Mouse (Mus musculus) lung, embryonic 14.5 days (tissue): ENCODE results near the gene Folr1. TPM values are rescaled to one million over a fixed set of nuclear protein-coding genes. Genes with fewer than 3 reads are reported as not detected.

ENCODE experiments used
- ATAC-seq: fragments of 200-750 bp; cut with Nextera tagmentation; 2 replicates; pipeline ENCODE4 v1.8.0; 2017; ENCODE audit warnings: mild to moderate bottlenecking, moderate TSS enrichment, moderate library complexity; ENCODE audit not compliant: insufficient read depth
- DNase-seq: peaks from one replicate; pipeline ENCODE4 v3.0.0-alpha.2; 2015
- H3K27ac ChIP-seq: fragments of 300-500 bp; sonication (generic); 2 replicates; pipeline ENCODE4 v1.5.1; 2014; ENCODE audit warnings: low read depth, mild to moderate bottlenecking, moderate library complexity
- H3K27me3 ChIP-seq: fragments of 300-500 bp; sonication (generic); 2 replicates; pipeline ENCODE4 v1.6.1; 2014; ENCODE audit warnings: low read length, control low read depth; ENCODE audit not compliant: insufficient read depth
- H3K36me3 ChIP-seq: fragments of 300-500 bp; sonication (generic); 2 replicates; pipeline ENCODE4 v1.6.1; 2014; ENCODE audit warnings: control low read depth; ENCODE audit not compliant: insufficient read depth
- H3K4me1 ChIP-seq: fragments of 300-500 bp; sonication (generic); 2 replicates; pipeline ENCODE4 v1.6.1; 2014; ENCODE audit warnings: antibody characterized with exemption, control low read depth; ENCODE audit not compliant: insufficient read depth
- H3K4me2 ChIP-seq: fragments of 300-500 bp; sonication (generic); 2 replicates; pipeline ENCODE4 v1.6.1; 2014; ENCODE audit warnings: mild to moderate bottlenecking
- H3K4me3 ChIP-seq: fragments of 300-500 bp; sonication (generic); 2 replicates; pipeline ENCODE4 v1.5.1; 2014; ENCODE audit warnings: low read depth, low read length
- H3K9ac ChIP-seq: fragments of 300-500 bp; sonication (generic); 2 replicates; pipeline ENCODE4 v1.6.1; 2014
- H3K9me3 ChIP-seq: fragments of 300-500 bp; sonication (generic); 2 replicates; pipeline ENCODE4 v1.6.1; 2016; ENCODE audit warnings: low read depth, low read length, control low read depth
- CTCF ChIP-seq: IDR thresholded peaks from 2 replicates; pipeline ENCODE4 v1.5.1; 2016; ENCODE audit warnings: antibody characterized with exemption, low read depth
- WGBS: fragments of 180-500 bp; shearing (Covaris S2); extraction: QIAGEN DNeasy Blood & Tissue Kit; methylation state at CpG from one replicate; pipeline ENCODE4 v1.1.7; 2014; 5-methylcytosine and 5-hydroxymethylcytosine counted together
- polyA plus RNA-seq: library from polyadenylated mRNA; unstranded; fragments of >200 nt; fragmentation: Nextera tagmentation; extraction: Ambion mirVana; gene quantifications from 2 replicates; pipeline ENCODE4 v1.2.1, GENCODE M21; 2014

The Folr1 gene
- polyA plus RNA-seq, 1 experiment from 2014 or later: 0.20 TPM

DNA sequence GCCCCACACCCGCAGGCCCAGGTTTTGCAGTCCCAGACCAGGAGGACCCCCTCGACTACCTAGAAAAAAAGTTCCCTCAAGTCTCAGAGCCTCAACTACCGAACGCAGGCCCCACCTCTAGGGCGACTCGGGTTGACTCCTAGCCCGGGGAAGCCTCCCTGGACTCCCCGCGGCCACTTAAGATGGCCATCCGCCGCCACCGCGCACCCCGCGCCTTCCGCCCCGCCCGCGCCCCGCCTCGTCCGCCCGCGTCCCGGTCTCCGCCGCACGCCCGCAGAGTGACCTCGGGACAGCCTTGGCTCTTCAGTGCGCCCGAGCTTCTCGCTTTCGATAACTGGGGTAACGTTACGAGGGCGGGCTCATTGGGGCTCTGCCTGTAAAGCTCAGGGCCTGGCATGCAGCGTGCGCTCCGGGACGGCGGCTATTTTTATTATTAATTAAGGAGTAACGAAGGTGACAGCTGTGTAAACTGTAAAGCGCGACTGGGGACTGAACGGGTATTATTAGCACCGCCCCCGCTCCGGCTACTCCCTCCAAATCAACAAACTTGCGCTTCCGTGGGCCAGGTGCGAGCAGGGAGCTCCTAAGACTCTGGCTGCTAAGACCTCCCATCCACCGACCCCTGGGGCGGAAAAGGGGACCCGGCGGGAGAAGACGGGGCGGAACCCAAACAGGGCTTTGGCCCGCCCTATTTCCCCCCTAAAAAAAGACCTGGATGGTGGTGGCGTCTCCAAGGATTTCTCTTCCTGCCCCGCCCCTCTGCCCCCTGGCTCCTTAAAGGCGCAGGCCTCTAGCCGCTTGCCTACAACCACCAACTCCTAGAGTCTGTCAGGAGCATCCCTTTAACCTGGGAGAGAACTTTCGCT, 32.7 kb downstream of the Folr1 start, which contains the start of gene Inppl1:
Inppl1 (minus strand) TSS at position 624 of the 866 bp plus-strand sequence.
- H3K36me3 ChIP-seq: peaks cover 16% of the 10 kb centered on the region
- peak within 1 kb of the TSS; percentile 88 for H3K4me3 ChIP-seq
- no peaks in the 10 kb centered on the region for H3K9me3 ChIP-seq
- peak; percentile 44 for TF ChIP-seq CTCF
- ATAC-seq (peak; percentile 88), DNase-seq (peak; percentile 92)
- under 1% methylated on average over 64 of the region's 64 CpGs for WGBS
- peaks cover 10% of the 10 kb centered on the region; the same call in 1 of the 2 replicates for H3K4me1 ChIP-seq
- no peaks in the 10 kb centered on the region for H3K27me3 ChIP-seq
- H3K4me2 ChIP-seq: peak within 1 kb of the TSS; percentile 76
- H3K9ac ChIP-seq: peak within 1 kb of the TSS; percentile 98
- H3K27ac ChIP-seq: peak within 1 kb of the TSS; percentile 97

DNA sequence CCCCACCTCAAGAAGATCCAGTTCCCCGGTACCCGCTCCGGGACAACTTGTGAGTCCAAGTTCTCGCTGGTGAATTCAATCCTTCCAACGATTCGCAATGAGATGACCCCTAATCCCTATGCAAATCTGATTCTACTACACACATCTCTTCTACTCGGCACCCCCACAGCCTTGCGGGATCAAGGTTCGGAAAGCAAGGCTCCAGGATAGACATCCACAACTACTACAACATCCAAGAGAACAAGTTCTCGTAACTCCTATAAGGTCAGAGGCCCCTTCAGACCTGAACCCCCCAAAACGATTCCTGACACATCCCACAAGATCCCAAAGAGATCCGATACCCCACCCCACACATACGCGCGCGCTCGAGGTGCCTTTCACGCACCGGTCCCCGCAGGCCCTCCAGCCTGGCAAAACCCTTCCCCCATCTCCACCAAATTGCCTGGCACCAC, 33.4 kb downstream of the Folr1 start:
- WGBS: under 1% methylated on average over 20 of the region's 20 CpGs
- peaks cover 10% of the 10 kb centered on the region; the same call in 1 of the 2 replicates for H3K4me1 ChIP-seq
- no peak for DNase-seq
- peaks cover 22% of the 10 kb centered on the region for H3K36me3 ChIP-seq
- no peak; the same call in 1 of the 2 replicates for ATAC-seq
- no peaks in the 10 kb centered on the region for H3K27me3 ChIP-seq
- peak overlapping the region; percentile 76 for H3K4me2 ChIP-seq
- no peaks in the 10 kb centered on the region for H3K9me3 ChIP-seq
- H3K27ac ChIP-seq: peak overlapping the region; percentile 97
- TF ChIP-seq CTCF: no peak
- peak overlapping the region; percentile 88 for H3K4me3 ChIP-seq
- H3K9ac ChIP-seq: peak overlapping the region; percentile 98

DNA sequence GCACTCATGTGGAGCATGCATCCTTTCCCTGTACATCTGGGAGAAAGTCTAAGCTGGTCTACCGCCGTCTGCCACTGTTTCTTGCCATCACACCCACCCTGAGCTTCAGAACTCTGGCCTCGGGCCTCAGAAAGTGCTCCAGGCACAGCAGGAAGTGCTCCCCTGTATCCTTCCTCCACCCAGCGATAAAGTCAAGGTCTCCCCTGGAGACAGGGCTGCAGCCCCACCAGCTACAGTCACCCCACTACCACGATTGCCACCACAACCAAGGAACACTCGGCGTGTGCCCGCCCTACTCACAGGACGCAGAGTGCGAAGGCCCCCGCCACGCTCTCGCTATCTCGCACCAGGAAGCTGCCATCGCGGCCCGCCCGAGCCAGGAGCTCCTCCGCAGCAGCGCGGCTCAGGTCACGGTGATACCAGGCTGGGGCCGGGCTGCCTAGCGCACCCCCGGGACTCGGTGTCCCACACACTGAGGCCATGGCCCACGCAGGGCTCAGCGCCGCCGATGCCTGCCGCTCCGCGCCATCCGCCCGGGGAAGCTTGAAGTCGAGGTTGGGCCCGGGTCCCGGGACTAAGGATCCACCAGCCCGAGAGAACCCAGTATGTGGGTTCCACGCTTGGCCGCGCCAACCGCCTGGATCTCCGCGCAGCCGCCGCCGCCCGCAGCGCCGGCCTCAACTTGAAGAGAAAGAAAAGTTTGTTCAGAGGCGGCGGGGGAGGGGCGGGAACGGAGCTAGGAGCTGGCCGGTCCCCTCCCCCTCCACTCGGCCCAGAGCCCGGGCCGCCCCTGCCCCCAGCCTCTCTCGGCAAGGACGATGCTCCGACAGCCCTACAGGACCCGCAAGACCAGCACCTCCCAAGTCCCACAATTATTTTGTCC, 34.1 kb downstream of the Folr1 start:
- WGBS: under 1% methylated on average over 63 of the region's 63 CpGs
- H3K9ac ChIP-seq: peak overlapping the region; percentile 98
- peak; percentile 48 for ATAC-seq

DNA sequence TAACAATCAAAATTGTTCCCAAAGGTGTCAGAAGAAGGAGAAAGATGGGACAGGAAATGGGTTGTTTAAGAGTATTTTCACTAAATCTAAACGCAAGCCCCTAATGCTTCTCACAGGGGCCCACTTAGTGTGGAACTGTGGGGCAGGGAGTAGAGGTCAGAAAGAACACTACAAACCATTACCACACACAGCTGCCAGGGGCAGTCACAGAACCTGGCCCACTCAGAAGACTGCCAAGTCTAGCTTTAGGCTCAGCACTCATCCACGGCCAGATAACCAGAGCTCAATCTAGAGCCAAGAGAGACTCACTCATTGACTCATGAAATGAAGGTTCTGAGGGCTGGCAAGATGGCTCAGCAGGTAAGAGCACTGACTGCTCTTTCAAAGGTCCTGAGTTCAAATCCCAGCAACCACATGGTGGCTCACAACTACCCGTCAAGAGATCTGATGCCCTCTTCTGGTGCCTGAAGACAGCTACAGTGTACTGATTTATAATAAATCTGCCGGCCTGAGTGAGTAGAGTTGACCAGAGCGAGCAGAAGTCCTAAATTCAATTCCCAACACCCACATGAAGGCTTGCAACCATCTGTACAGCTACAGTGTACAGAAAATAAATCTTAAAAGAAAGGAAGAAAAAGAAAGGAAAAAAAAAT, 35.0 kb downstream of the Folr1 start:
- Histone ChIP-seq H3K27ac (peak overlapping the region; percentile 97), H3K27me3 (no peaks in the 10 kb centered on the region), H3K36me3 (peaks cover 38% of the 10 kb centered on the region), H3K9ac (peak overlapping the region; percentile 98), H3K9me3 (no peaks in the 10 kb centered on the region), H3K4me2 (peak overlapping the region; percentile 76), H3K4me3 (peak overlapping the region; percentile 88), H3K4me1 (peaks cover 10% of the 10 kb centered on the region; the same call in 1 of the 2 replicates)
- peak; percentile 14; the same call in 1 of the 2 replicates for TF ChIP-seq CTCF
- DNase-seq (peak; percentile 29), ATAC-seq (no peak)
- WGBS: 25% methylated on average over 5 of the region's 5 CpGs

More for the DNA sequence above, 34.1 kb downstream of the Folr1 start:
- DNase-seq: peak; percentile 77
- Histone ChIP-seq H3K36me3 (peaks cover 29% of the 10 kb centered on the region), H3K27ac (peak overlapping the region; percentile 97), H3K27me3 (no peaks in the 10 kb centered on the region), H3K9me3 (no peaks in the 10 kb centered on the region), H3K4me1 (peaks cover 10% of the 10 kb centered on the region; the same call in 1 of the 2 replicates), H3K4me2 (peak overlapping the region; percentile 76), H3K4me3 (peak overlapping the region; percentile 88)
- TF ChIP-seq CTCF: no peak

DNA sequence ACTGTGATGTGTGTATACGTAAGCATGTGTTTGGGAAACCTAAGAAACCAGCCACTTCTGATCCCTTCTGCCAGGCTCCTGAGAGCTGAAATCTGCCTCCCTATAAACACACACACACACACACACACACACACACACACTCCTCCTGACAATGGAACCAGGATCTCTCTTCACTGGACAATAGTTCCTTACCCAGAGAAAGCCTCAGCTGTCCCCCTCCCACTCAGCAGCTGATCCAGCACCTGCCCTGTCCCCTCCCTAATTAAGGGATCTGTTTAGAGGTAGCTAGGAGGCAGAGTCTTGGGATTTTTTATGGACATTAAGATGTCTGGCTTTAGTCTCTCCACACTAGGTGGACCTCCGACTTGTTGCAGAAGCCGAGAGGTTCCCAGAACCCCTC, 35.7 kb downstream of the Folr1 start:
- Histone ChIP-seq H3K9ac (peak overlapping the region; percentile 28), H3K27me3 (no peaks in the 10 kb centered on the region), H3K36me3 (peaks cover 45% of the 10 kb centered on the region), H3K4me1 (peaks cover 10% of the 10 kb centered on the region; the same call in 1 of the 2 replicates), H3K4me2 (peak overlapping the region; percentile 76), H3K4me3 (peak overlapping the region; percentile 88), H3K9me3 (no peaks in the 10 kb centered on the region), H3K27ac (no peak overlapping the region)
- 39% methylated on average over 3 of the region's 3 CpGs for WGBS
- DNase-seq: no peak
- TF ChIP-seq CTCF: no peak
- ATAC-seq: no peak

DNA sequence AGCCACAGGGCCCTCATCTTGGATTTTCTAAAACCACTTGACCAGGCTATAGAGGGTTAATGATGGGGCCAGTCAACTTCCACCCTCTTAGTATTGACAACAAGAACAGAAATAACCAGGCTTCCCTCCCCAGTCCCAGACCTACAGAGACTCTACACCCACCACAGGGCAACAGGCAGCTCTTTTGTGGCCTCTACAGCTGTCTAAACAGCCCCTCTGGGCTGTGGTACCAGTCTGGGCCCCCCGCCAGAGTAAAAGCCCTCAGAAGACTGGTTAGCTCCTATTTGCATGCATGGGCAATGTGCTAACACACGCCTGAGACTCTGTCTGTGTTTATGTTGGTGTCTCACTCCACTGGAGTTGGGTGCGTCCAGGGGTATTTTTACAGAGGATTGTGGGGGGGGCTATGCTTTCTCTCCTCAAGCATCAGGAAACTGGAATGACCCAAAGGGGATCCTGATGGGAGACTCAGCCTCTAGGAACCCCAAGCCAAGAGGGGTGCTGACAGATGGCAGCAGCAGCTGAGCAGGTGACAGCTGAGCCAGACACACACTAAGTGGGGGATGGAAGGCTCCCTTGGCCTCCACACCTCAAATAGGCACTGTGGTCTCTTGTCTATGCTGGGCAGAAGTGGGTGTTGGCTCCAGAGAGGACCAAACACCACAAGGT, 36.5 kb downstream of the Folr1 start:
- DNase-seq (no peak), ATAC-seq (no peak)
- no peaks in the 10 kb centered on the region for H3K9me3 ChIP-seq
- no peaks in the 10 kb centered on the region for H3K27me3 ChIP-seq
- no peak for TF ChIP-seq CTCF
- H3K4me2 ChIP-seq: peak overlapping the region; percentile 76; the same call in 1 of the 2 replicates
- no peak overlapping the region for H3K4me3 ChIP-seq
- H3K4me1 ChIP-seq: peaks cover 10% of the 10 kb centered on the region; the same call in 1 of the 2 replicates
- 0 out of 2 replicates have a peak overlapping the region, but pooled peaks have one; percentile 12 for H3K27ac ChIP-seq
- 50% methylated on average over 3 of the region's 3 CpGs for WGBS
- H3K36me3 ChIP-seq: peaks cover 54% of the 10 kb centered on the region
- H3K9ac ChIP-seq: no peak overlapping the region
